Mouse (Mus musculus) intestine, postnatal 0 days (tissue): Measurements from ENCODE around the gene Med6. TPM values are rescaled to one million over a fixed set of nuclear protein-coding genes. Genes with fewer than 3 reads are reported as not detected.

Experiments used
- ATAC-seq: fragments of 200-750 bp; cut with Nextera tagmentation; 2 replicates; pipeline ENCODE4 v1.8.0; 2017; ENCODE audit warnings: mild to moderate bottlenecking, moderate TSS enrichment, moderate library complexity
- H3K27ac ChIP-seq: fragments of 300-500 bp; sonication (generic); 2 replicates; pipeline ENCODE4 v1.5.1; 2014; ENCODE audit warnings: mild to moderate bottlenecking, low read depth, low read length, moderate library complexity
- H3K27me3 ChIP-seq: fragments of 300-500 bp; sonication (generic); replicated peaks from 2 replicates; pipeline ENCODE4 v1.6.1; 2014; ENCODE audit warnings: low read length, mixed read lengths; ENCODE audit not compliant: control insufficient read depth, insufficient read depth
- H3K36me3 ChIP-seq: fragments of 300-500 bp; sonication (generic); 2 replicates; pipeline ENCODE4 v1.6.1; 2014; ENCODE audit warnings: mild to moderate bottlenecking, moderate library complexity; ENCODE audit not compliant: control insufficient read depth, insufficient read depth
- H3K4me1 ChIP-seq: fragments of 300-500 bp; sonication (generic); replicated peaks from 2 replicates; pipeline ENCODE4 v1.6.1; 2014; ENCODE audit warnings: antibody characterized with exemption, low read length, mixed read lengths; ENCODE audit not compliant: control insufficient read depth, insufficient read depth
- H3K4me2 ChIP-seq: fragments of 300-500 bp; sonication (generic); replicated peaks from 2 replicates; pipeline ENCODE4 v1.6.1; 2014; ENCODE audit warnings: low read depth, mild to moderate bottlenecking, moderate library complexity
- H3K4me3 ChIP-seq: fragments of 300-500 bp; sonication (generic); 2 replicates; pipeline ENCODE4 v1.5.1; 2014; ENCODE audit warnings: low read depth, low read length
- H3K9ac ChIP-seq: fragments of 300-500 bp; sonication (generic); 2 replicates; pipeline ENCODE4 v1.6.1; 2014; ENCODE audit warnings: mild to moderate bottlenecking, low read depth, low read length
- H3K9me3 ChIP-seq: fragments of 300-500 bp; sonication (generic); 2 replicates; pipeline ENCODE4 v1.6.1; 2016; ENCODE audit warnings: mixed run types; ENCODE audit not compliant: control insufficient read depth
- CTCF ChIP-seq: sonication (generic); IDR thresholded peaks from 2 replicates; pipeline ENCODE4 v1.5.1; 2016; ENCODE audit warnings: low read depth, mild to moderate bottlenecking, control low read depth, antibody characterized with exemption, moderate library complexity
- WGBS: fragments of 180-500 bp; shearing (Covaris S2); extraction: QIAGEN DNeasy Blood & Tissue Kit; methylation state at CpG from one replicate; pipeline ENCODE4 v1.1.7; 2014; 5-methylcytosine and 5-hydroxymethylcytosine counted together
- polyA plus RNA-seq: library from polyadenylated mRNA; unstranded; fragments of >200 nt; fragmentation: Nextera tagmentation; extraction: Ambion mirVana; gene quantifications from 2 replicates; pipeline ENCODE4 v1.2.1, GENCODE M21; 2015

Med6 gene
- 36.2 and 39.4 TPM in 2 replicates for polyA plus RNA-seq

DNA sequence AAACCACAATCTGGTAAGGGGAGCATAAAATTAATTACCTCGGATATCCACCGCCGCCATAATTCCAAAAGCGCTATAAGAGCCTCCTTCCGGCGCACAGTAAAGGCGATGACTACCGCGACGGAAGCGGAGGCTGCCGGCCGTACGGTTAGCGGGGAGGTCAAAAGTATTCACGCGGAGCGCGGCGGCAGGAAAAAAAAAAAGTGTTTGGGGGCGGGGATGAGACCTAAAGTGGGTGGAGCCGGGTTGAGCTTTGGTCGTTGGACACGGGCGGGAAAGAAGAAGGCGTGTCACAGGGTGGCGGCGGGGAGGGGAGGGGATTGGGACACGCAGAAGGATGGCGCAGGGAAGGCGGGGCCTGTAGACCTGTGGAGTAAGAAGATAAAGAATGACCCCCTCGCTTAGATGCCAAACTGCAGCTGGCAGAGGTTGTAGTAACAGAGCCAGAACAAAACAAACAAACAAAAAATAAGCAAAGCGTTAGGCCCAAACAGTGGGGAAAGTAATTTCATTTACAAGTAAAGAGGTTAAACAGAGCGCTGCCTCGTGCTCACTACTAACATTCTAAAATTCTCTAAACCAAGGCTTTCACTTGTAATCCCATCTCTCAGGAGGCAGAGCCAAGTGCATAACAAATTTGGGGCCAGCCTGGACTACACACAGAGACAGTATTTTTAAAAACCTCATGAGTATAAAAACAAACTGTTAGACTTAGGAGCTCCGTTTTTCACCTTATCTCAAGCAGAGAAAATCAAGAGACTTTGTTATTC, at the start of gene Med6:
Med6 (minus strand) TSS at position 107 of the 770 bp plus-strand sequence.
- H3K4me3 ChIP-seq = peak within 1 kb of the TSS; percentile 88
- H3K9ac ChIP-seq = peak within 1 kb of the TSS; percentile 79
- no peaks in the 10 kb centered on the region for H3K27me3 ChIP-seq
- ATAC-seq = peak; percentile 98
- no peaks in the 10 kb centered on the region for H3K9me3 ChIP-seq
- 0 out of 2 replicates have a peak, but pooled peaks cover 2% of the 10 kb centered on the region for H3K4me1 ChIP-seq
- H3K4me2 ChIP-seq = peak within 1 kb of the TSS; percentile 69
- no peak within 1 kb of the TSS for H3K27ac ChIP-seq
- WGBS = 2% methylated on average over 36 of the region's 36 CpGs
- H3K36me3 ChIP-seq = peaks cover 3% of the 10 kb centered on the region; the same call in 1 of the 2 replicates
- TF ChIP-seq CTCF = no peak

DNA sequence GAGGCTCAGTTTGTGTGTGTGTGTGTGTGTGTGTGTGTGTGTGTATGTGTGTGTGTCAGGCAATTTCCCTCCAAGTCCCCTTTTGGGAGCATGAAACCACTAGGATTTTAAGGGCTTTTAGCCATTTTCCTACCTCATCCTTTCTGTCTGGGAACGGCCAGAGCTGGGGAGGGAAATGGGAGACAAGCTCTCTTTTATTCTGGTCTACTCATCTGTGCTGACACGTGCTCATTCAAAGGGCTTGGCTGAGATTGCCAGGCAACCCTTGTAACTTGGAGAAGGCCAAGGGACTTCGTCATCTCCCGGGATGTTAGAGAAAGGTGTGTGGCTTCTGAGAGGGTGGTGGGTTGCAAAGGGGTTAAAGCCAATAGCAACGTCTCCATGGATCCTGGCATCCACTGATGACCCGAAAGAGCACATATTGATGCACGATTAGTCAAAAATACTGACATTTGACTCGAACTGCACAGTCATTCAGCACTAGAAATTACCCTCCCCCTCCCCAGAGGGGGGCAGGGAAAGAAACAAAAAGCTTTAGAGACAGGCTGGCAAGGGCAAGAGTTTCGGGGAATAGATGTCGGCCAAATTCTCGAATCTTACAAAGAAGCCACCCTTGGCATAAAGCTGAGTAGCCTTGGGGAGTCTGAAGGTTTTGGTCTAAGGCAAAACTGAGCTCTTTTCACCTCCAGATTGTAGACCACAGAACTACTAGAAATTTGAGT, 47.7 kb upstream of the Med6 start:
- Histone ChIP-seq H3K27me3 (no peaks in the 10 kb centered on the region), H3K9me3 (no peaks in the 10 kb centered on the region), H3K36me3 (no peaks in the 10 kb centered on the region), H3K4me2 (no peak overlapping the region), H3K9ac (no peak overlapping the region), H3K4me3 (no peak overlapping the region), H3K4me1 (no peaks in the 10 kb centered on the region), H3K27ac (no peak overlapping the region)
- 70% methylated on average over 11 of the region's 11 CpGs for WGBS
- TF ChIP-seq CTCF = no peak
- no peak for ATAC-seq

DNA sequence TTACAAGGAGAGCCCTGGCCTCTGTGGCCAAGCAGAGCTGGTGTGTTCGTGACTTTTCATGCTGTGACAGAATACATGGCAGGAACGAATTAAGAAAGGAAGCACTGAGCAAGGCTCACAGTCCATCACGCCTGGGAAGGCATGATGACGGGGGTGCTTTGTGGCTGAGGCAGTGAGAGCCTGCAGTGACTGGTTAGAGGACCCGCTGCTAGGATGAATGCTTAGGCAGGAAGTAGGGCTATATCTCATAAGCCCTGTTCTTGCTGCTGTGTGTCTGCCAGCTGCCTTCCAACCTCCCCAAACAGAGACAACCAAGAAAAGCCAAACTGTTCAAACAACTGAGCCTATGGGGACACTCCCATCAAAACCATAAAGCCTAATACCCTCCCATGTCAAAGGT, 45.8 kb upstream of the Med6 start:
- no peak for TF ChIP-seq CTCF
- Histone ChIP-seq H3K4me3 (no peak overlapping the region), H3K27ac (no peak overlapping the region), H3K9ac (no peak overlapping the region), H3K36me3 (no peaks in the 10 kb centered on the region), H3K27me3 (no peaks in the 10 kb centered on the region), H3K9me3 (no peaks in the 10 kb centered on the region), H3K4me2 (no peak overlapping the region), H3K4me1 (no peaks in the 10 kb centered on the region)
- no peak for ATAC-seq
- 64% methylated on average over 5 of the region's 5 CpGs for WGBS

DNA sequence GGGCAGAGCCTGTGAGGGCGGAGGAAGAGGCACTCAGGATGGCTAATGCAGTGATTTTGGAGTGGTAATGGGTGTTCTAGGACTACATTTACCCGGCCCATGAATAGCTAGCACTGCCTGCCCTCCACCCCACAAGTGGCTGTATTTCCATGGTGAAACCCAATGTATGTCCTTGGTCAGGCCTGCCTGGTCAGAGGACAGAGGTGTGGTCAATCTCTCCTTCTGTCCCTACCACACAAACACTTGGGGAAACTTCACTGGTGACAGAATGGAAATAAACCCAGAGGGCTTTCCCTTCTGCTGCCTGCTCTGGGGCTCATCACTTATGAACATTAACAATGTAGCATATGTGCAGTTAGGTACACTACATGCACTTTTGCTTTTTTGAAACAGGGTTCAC, 38.4 kb upstream of the Med6 start:
- Histone ChIP-seq H3K4me2 (no peak overlapping the region), H3K9ac (no peak overlapping the region), H3K27ac (no peak overlapping the region), H3K4me1 (no peaks in the 10 kb centered on the region), H3K27me3 (peaks cover 32% of the 10 kb centered on the region), H3K4me3 (no peak overlapping the region), H3K36me3 (no peaks in the 10 kb centered on the region), H3K9me3 (no peaks in the 10 kb centered on the region)
- no peak for ATAC-seq
- no peak for TF ChIP-seq CTCF
- 87% methylated on average over 2 of the region's 2 CpGs for whole genome bisulfite sequencing

DNA sequence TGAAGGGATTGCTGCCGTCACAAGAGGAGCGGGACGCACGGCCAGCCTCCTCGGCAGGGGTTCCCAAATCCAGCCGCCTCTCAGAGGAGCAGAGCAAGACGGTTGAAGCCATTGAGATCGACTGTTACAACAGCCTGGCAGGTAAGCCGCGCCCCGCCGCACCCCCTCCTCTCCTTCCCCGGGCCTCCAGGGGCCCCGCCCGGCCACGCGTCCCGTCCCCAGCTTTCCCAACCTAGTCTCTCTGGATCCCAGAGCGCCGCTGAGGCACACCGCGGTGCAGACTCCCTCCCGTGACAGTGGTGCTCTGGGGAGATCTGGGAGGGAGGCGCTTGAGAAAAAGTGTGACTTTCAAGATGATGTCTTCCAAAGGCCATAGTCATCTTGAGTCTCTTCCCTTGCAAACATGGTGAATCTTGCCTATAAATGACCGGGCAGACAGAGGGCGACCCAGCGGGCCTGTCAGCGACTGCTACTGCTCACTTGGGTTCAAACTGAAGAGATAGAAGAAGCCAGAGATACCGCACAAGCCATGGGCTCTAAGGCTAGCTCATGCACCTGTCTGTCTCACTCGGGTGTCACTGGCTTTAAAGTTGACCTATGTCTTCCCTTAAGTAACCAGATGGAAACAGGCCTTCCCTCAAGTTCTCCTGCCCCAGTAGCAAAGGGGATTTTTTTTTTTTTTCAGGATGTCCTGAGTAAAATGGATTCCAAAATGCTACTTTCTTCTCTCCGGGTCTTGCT, 37.0 kb upstream of the Med6 start:
- Histone ChIP-seq H3K27ac (no peak overlapping the region), H3K4me3 (peak overlapping the region; percentile 54), H3K4me1 (no peaks in the 10 kb centered on the region), H3K36me3 (no peaks in the 10 kb centered on the region), H3K4me2 (peak overlapping the region; percentile 95), H3K9me3 (no peaks in the 10 kb centered on the region), H3K9ac (peak overlapping the region; percentile 48; the same call in 1 of the 2 replicates), H3K27me3 (peaks cover 36% of the 10 kb centered on the region)
- no peak for TF ChIP-seq CTCF
- WGBS = 5% methylated on average over 27 of the region's 31 CpGs
- no peak for ATAC-seq
